Mouse (Mus musculus) brain, embryonic 14.5 days (tissue): ENCODE data around the gene Ndel1. TPM values are rescaled to one million over a fixed set of nuclear protein-coding genes. Genes with fewer than 3 reads are reported as not detected.

Source experiments
- DNase-seq: peaks from one replicate; pipeline ENCODE4 v3.0.0-alpha.2; 2011; ENCODE audit warnings: low read depth
- CTCF ChIP-seq: fragments of 200-500 bp; IDR thresholded peaks from 2 replicates; pipeline ENCODE4 v1.5.1; 2012; ENCODE audit warnings: inconsistent platforms, mild to moderate bottlenecking, moderate library complexity, borderline replicate concordance; ENCODE audit not compliant: insufficient read depth, insufficient read length; ENCODE audit errors: extremely low read depth
- POLR2A ChIP-seq: fragments of 200-500 bp; IDR thresholded peaks from 2 replicates; pipeline ENCODE4 v1.6.1; 2012; ENCODE audit warnings: mild to moderate bottlenecking, inconsistent platforms, borderline replicate concordance; ENCODE audit not compliant: poor library complexity, insufficient read depth, insufficient read length, severe bottlenecking; ENCODE audit errors: extremely low read depth
- polyA plus RNA-seq: library from polyadenylated mRNA; depleted of rRNA; stranded (reverse); fragments of >200 nt; gene quantifications from 2 replicates; pipeline ENCODE4 v1.2.3, GENCODE M21; 2012; rRNA removed

The Ndel1 gene
- polyA plus RNA-seq, 1 experiment = 62.4 TPM

- no peak for DNase-seq
- no peak for TF ChIP-seq POLR2A
- TF ChIP-seq CTCF = no peak
These were observed 91.8 kb downstream of the Ndel1 start for GRCm38 (mm10) chr11:68779735-68780465.

GRCm38 (mm10) chr11:68778855-68779254 is 92.8 kb downstream of the Ndel1 start:
- no peak for DNase-seq
- TF ChIP-seq CTCF = no peak
- TF ChIP-seq POLR2A = no peak

GRCm38 (mm10) chr11:68777933-68778332 is 93.7 kb downstream of the Ndel1 start:
- TF ChIP-seq CTCF (no peak), POLR2A (no peak)
- DNase-seq = no peak

- TF ChIP-seq POLR2A (no peak), CTCF (no peak)
- DNase-seq = no peak
These were observed 95.5 kb downstream of the Ndel1 start for GRCm38 (mm10) chr11:68776147-68776655.

Other genes starting within 250 kb of the Ndel1 start
- 141 and 189 TPM in 2 replicates for gene Myh10, start 180.3 kb downstream of the Ndel1 start, polyA plus RNA-seq
- gene Rnf222, start 16.7 kb upstream of the Ndel1 start, polyA plus RNA-seq = 0.05 and 0.10 TPM in 2 replicates
- gene Rpl26, start 29.7 kb upstream of the Ndel1 start, polyA plus RNA-seq = 2,015 and 2,036 TPM in 2 replicates
- gene Odf4, start 55.2 kb upstream of the Ndel1 start, polyA plus RNA-seq = 3.6 and 4.1 TPM in 2 replicates
- gene Arhgef15, start 85.6 kb upstream of the Ndel1 start, polyA plus RNA-seq = 38.6 and 40.1 TPM in 2 replicates
- 3.0 and 4.6 TPM in 2 replicates for gene Slc25a35, start 96.3 kb upstream of the Ndel1 start, polyA plus RNA-seq
- 24.1 and 33.6 TPM in 2 replicates for gene Rangrf, start 103.3 kb upstream of the Ndel1 start, polyA plus RNA-seq
- gene Pfas, start 136.6 kb upstream of the Ndel1 start, polyA plus RNA-seq = 25.8 and 27.6 TPM in 2 replicates
- 115 and 170 TPM in 2 replicates for gene Ctc1, start 144.1 kb upstream of the Ndel1 start, polyA plus RNA-seq
- gene Aurkb, start 173.8 kb upstream of the Ndel1 start, polyA plus RNA-seq = 38.3 and 74.9 TPM in 2 replicates
- 19.6 and 22.1 TPM in 2 replicates for gene Borcs6, start 187.9 kb upstream of the Ndel1 start, polyA plus RNA-seq
- 25.6 and 35.1 TPM in 2 replicates for gene Tmem107, start 198.9 kb upstream of the Ndel1 start, polyA plus RNA-seq
- 251 and 319 TPM in 2 replicates for gene Vamp2, start 216.6 kb upstream of the Ndel1 start, polyA plus RNA-seq
- gene Per1, start 223.4 kb upstream of the Ndel1 start, polyA plus RNA-seq = 12.2 and 16.3 TPM in 2 replicates
- gene Hes7, start 248.5 kb upstream of the Ndel1 start, polyA plus RNA-seq = 0.42 and 0.45 TPM in 2 replicates